Mouse (Mus musculus) forebrain, embryonic 14.5 days (tissue): ENCODE measurements at regions not wholly inside any gene's neighbourhood (a gene's known extent, or its start where the extent isn't known, plus 50 kb on each side); places are given as distances from the start of the nearest gene placed in this dataset.

Experiments
- ATAC-seq: fragments of 200-750 bp; cut with Nextera tagmentation; 2 replicates; pipeline ENCODE4 v1.8.0; 2017; ENCODE audit warnings: mild to moderate bottlenecking, moderate library complexity
- DNase-seq: peaks from one replicate; pipeline ENCODE4 v3.0.0-alpha.2; 2015; ENCODE audit warnings: low spot score
- H3K27ac ChIP-seq: fragments of 300-500 bp; sonication (generic); 2 replicates; pipeline ENCODE4 v1.5.1; 2014; ENCODE audit warnings: low read depth, mild to moderate bottlenecking, control low read depth, low read length, moderate library complexity
- H3K27me3 ChIP-seq: fragments of 300-500 bp; sonication (generic); replicated peaks from 2 replicates; pipeline ENCODE4 v1.6.1; 2014; ENCODE audit warnings: low read length, control low read depth, mixed read lengths; ENCODE audit not compliant: control insufficient read depth, insufficient read depth
- H3K36me3 ChIP-seq: fragments of 300-500 bp; sonication (generic); 2 replicates; pipeline ENCODE4 v1.6.1; 2014; ENCODE audit warnings: low read length, control low read depth; ENCODE audit not compliant: control insufficient read depth, insufficient read depth
- H3K4me1 ChIP-seq: fragments of 300-500 bp; sonication (generic); 2 replicates; pipeline ENCODE4 v1.6.1; 2014; ENCODE audit warnings: antibody characterized with exemption, low read length, control low read depth; ENCODE audit not compliant: control insufficient read depth, insufficient read depth
- H3K4me2 ChIP-seq: fragments of 300-500 bp; sonication (generic); 2 replicates; pipeline ENCODE4 v1.6.1; 2014; ENCODE audit warnings: mild to moderate bottlenecking, control low read depth, low read length
- H3K4me3 ChIP-seq: fragments of 300-500 bp; sonication (generic); 2 replicates; pipeline ENCODE4 v1.5.1; 2014; ENCODE audit warnings: low read depth, low read length, control low read depth
- H3K9ac ChIP-seq: fragments of 300-500 bp; sonication (generic); 2 replicates; pipeline ENCODE4 v1.6.1; 2014; ENCODE audit warnings: mild to moderate bottlenecking, low read length, control low read depth, moderate library complexity
- H3K9me3 ChIP-seq: fragments of 300-500 bp; sonication (generic); replicated peaks from 2 replicates; pipeline ENCODE4 v1.6.1; 2016; ENCODE audit warnings: low read length, control low read depth, mixed read lengths; ENCODE audit not compliant: control insufficient read depth
- WGBS: fragments of 180-500 bp; shearing (Covaris S2); extraction: QIAGEN DNeasy Blood & Tissue Kit; methylation state at CpG from one replicate; pipeline ENCODE4 v1.1.7; 2014; 5-methylcytosine and 5-hydroxymethylcytosine counted together

GRCm38 (mm10) chr12:52381161-52381967 is 122.4 kb upstream of the Arhgap5 start:
- no peak overlapping the region for H3K27ac ChIP-seq
- H3K4me1 ChIP-seq = peaks cover 11% of the 10 kb centered on the region
- peak overlapping the region; percentile 45; the same call in 1 of the 2 replicates for H3K9ac ChIP-seq
- peak; percentile 59 for DNase-seq
- H3K4me3 ChIP-seq = no peak overlapping the region
- 47% methylated on average over 18 of the region's 18 CpGs for WGBS
- no peak overlapping the region for H3K4me2 ChIP-seq
- no peaks in the 10 kb centered on the region for H3K27me3 ChIP-seq
- no peaks in the 10 kb centered on the region for H3K9me3 ChIP-seq
- H3K36me3 ChIP-seq = no peaks in the 10 kb centered on the region
- ATAC-seq = peak; percentile 82

GRCm38 (mm10) chr12:52381968-52382325 is 121.8 kb upstream of the Arhgap5 start:
- no peaks in the 10 kb centered on the region for H3K27me3 ChIP-seq
- no peak overlapping the region for H3K4me2 ChIP-seq
- DNase-seq (no peak), ATAC-seq (0 out of 2 replicates have a peak, but pooled peaks have one; percentile 32)
- no peak overlapping the region for H3K4me3 ChIP-seq
- no peak overlapping the region for H3K27ac ChIP-seq
- no peaks in the 10 kb centered on the region for H3K36me3 ChIP-seq
- WGBS = 83% methylated on average over 1 of the region's 1 CpGs
- peaks cover 11% of the 10 kb centered on the region for H3K4me1 ChIP-seq
- peak overlapping the region; percentile 45; the same call in 1 of the 2 replicates for H3K9ac ChIP-seq
- H3K9me3 ChIP-seq = no peaks in the 10 kb centered on the region

- Histone ChIP-seq H3K4me1 (peaks cover 9% of the 10 kb centered on the region), H3K9me3 (no peaks in the 10 kb centered on the region), H3K27ac (no peak overlapping the region), H3K4me2 (no peak overlapping the region), H3K27me3 (no peaks in the 10 kb centered on the region), H3K9ac (no peak overlapping the region), H3K36me3 (no peaks in the 10 kb centered on the region), H3K4me3 (no peak overlapping the region)
- DNase-seq (no peak), ATAC-seq (no peak)
- 13% methylated on average over 7 of the region's 7 CpGs for WGBS
Measured at GRCm38 (mm10) chr12:52382832-52383580, 120.8 kb upstream of the Arhgap5 start.

GRCm38 (mm10) chr12:52389552-52389951 is 114.2 kb upstream of the Arhgap5 start:
- Histone ChIP-seq H3K27me3 (no peaks in the 10 kb centered on the region), H3K4me3 (no peak overlapping the region), H3K27ac (peak overlapping the region; percentile 65; the same call in 1 of the 2 replicates), H3K36me3 (no peaks in the 10 kb centered on the region), H3K4me1 (peaks cover 15% of the 10 kb centered on the region), H3K4me2 (no peak overlapping the region), H3K9ac (no peak overlapping the region), H3K9me3 (no peaks in the 10 kb centered on the region)
- DNase-seq (peak; percentile 77), ATAC-seq (peak; percentile 83)
- 2% methylated on average over 5 of the region's 5 CpGs for WGBS

- Histone ChIP-seq H3K9me3 (no peaks in the 10 kb centered on the region), H3K27ac (peak overlapping the region; percentile 61), H3K4me1 (peaks cover 16% of the 10 kb centered on the region), H3K27me3 (no peaks in the 10 kb centered on the region), H3K36me3 (no peaks in the 10 kb centered on the region), H3K4me2 (0 out of 2 replicates have a peak overlapping the region, but pooled peaks have one; percentile 6), H3K9ac (no peak overlapping the region), H3K4me3 (no peak overlapping the region)
- DNase-seq (peak; percentile 80), ATAC-seq (peak; percentile 77)
- 10% methylated on average over 4 of the region's 4 CpGs for WGBS
Measured at GRCm38 (mm10) chr12:52390242-52390641, 113.5 kb upstream of the Arhgap5 start.

GRCm38 (mm10) chr12:52392636-52393035 is 111.1 kb upstream of the Arhgap5 start:
- no peak for DNase-seq
- 85% methylated on average over 4 of the region's 4 CpGs for WGBS
- H3K9me3 ChIP-seq = no peaks in the 10 kb centered on the region
- H3K27me3 ChIP-seq = no peaks in the 10 kb centered on the region
- no peak overlapping the region for H3K4me2 ChIP-seq
- no peak for ATAC-seq
- no peak overlapping the region for H3K9ac ChIP-seq
- peaks cover 31% of the 10 kb centered on the region for H3K4me1 ChIP-seq
- H3K27ac ChIP-seq = no peak overlapping the region
- H3K36me3 ChIP-seq = no peaks in the 10 kb centered on the region
- H3K4me3 ChIP-seq = no peak overlapping the region

GRCm38 (mm10) chr12:52393981-52394718 is 109.6 kb upstream of the Arhgap5 start:
- DNase-seq (peak; percentile 77), ATAC-seq (peak; percentile 33; the same call in 1 of the 2 replicates)
- WGBS = 51% methylated on average over 15 of the region's 15 CpGs
- no peaks in the 10 kb centered on the region for H3K36me3 ChIP-seq
- H3K27ac ChIP-seq = no peak overlapping the region
- H3K9ac ChIP-seq = no peak overlapping the region
- no peaks in the 10 kb centered on the region for H3K27me3 ChIP-seq
- no peaks in the 10 kb centered on the region for H3K9me3 ChIP-seq
- peaks cover 39% of the 10 kb centered on the region for H3K4me1 ChIP-seq
- H3K4me2 ChIP-seq = no peak overlapping the region
- H3K4me3 ChIP-seq = no peak overlapping the region

- Histone ChIP-seq H3K36me3 (no peaks in the 10 kb centered on the region), H3K9ac (no peak overlapping the region), H3K4me1 (peaks cover 36% of the 10 kb centered on the region), H3K4me2 (no peak overlapping the region), H3K4me3 (no peak overlapping the region), H3K27ac (no peak overlapping the region), H3K9me3 (no peaks in the 10 kb centered on the region), H3K27me3 (no peaks in the 10 kb centered on the region)
- 72% methylated on average over 3 of the region's 3 CpGs for WGBS
- DNase-seq (no peak), ATAC-seq (no peak)
Measured at GRCm38 (mm10) chr12:52394719-52395062, 109.1 kb upstream of the Arhgap5 start.
